Mouse (Mus musculus): ENCODE measurements around the gene Etl4.

- TF ChIP-seq CTCF (IDR thresholded peaks at IDR 0.05; ENCODE audit: low read depth): peak; percentile 27
- no peak for TF ChIP-seq EP300 (IDR thresholded peaks at IDR 0.05; ENCODE audit: low read depth)
These were observed 859.1 kb downstream of the Etl4 start for GRCm38 (mm10) chr2:20768681-20769080.

All from heart, postnatal 0 days (tissue).